Mouse (Mus musculus) ES-Bruce4 (cell line): ENCODE data around the gene Gm28308. TPM values are rescaled to one million over a fixed set of nuclear protein-coding genes. Genes with fewer than 3 reads are reported as not detected.
A peak's percentile ranks its signal among the peaks of the same experiment; 100 is the strongest.

Source experiments
- H3K27ac ChIP-seq: 2 replicates; pipeline ENCODE4 v1.5.1; 2012; ENCODE audit warnings: low read length, inconsistent platforms; ENCODE audit not compliant: insufficient read depth
- H3K27me3 ChIP-seq: 2 replicates; pipeline ENCODE4 v1.6.1; 2012; ENCODE audit warnings: mild to moderate bottlenecking, low read length, inconsistent platforms; ENCODE audit not compliant: control insufficient read depth, poor library complexity, insufficient read depth, severe bottlenecking
- H3K36me3 ChIP-seq: 2 replicates; pipeline ENCODE4 v1.6.1; 2012; ENCODE audit warnings: inconsistent platforms, mild to moderate bottlenecking, low read length, moderate library complexity; ENCODE audit not compliant: control insufficient read depth, poor library complexity, insufficient read depth, severe bottlenecking
- H3K4me1 ChIP-seq: one replicate; pipeline ENCODE4 v1.8.1; 2011; ENCODE audit warnings: low read length; ENCODE audit not compliant: control insufficient read depth, insufficient read depth
- H3K4me3 ChIP-seq: 2 replicates; pipeline ENCODE4 v1.5.1; 2011; ENCODE audit warnings: low read depth, mild to moderate bottlenecking, low read length
- H3K9ac ChIP-seq: 2 replicates; pipeline ENCODE4 v1.6.1; 2012; ENCODE audit warnings: low read depth, mild to moderate bottlenecking, inconsistent platforms; ENCODE audit not compliant: poor library complexity, severe bottlenecking
- H3K9me3 ChIP-seq: replicated peaks from 2 replicates; pipeline ENCODE4 v1.6.1; 2012; ENCODE audit warnings: mild to moderate bottlenecking, low read length, inconsistent platforms; ENCODE audit not compliant: control insufficient read depth, poor library complexity, insufficient read depth, severe bottlenecking
- CTCF ChIP-seq: IDR thresholded peaks from one replicate; pipeline ENCODE4 v1.8.1; 2011; ENCODE audit warnings: low read depth, low read length
- EP300 ChIP-seq: IDR thresholded peaks from 2 replicates; pipeline ENCODE4 v1.6.1; 2011; ENCODE audit warnings: low read depth, low read length; ENCODE audit not compliant: insufficient read depth
- POLR2A ChIP-seq: IDR thresholded peaks from one replicate; pipeline ENCODE4 v1.8.1; 2011; ENCODE audit warnings: low read length; ENCODE audit not compliant: insufficient read depth
- polyA plus RNA-seq: library from polyadenylated mRNA; stranded (reverse); fragments of >200 nt; gene quantifications from 2 replicates; pipeline ENCODE4 v1.2.4, GENCODE M21; 2011; ENCODE audit warnings: low read depth; ENCODE audit not compliant: missing spikeins, insufficient read depth, insufficient read length

Gm28308 gene
- polyA plus RNA-seq, 1 experiment: not detected

DNA sequence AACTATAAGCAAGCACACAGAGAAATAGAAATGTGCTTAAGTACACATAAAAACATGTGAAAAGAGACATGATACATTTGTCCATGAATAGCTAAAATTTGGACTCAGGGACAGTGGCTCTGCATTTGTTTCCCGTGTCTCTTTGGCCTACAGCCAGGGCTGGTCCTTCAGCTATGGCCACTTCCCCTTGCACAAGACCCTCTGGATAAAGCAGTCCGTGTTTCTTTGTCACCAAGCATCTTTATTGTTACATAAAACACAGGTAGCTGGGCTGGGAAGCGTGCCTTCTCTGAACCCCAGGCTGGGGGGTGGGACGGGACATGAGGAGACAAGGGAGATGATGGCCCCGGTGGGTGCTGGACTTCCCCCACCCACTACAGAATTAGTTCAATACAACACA, 1.1 kb upstream of the Gm28308 start:
- H3K9ac ChIP-seq: no peak overlapping the region
- H3K27ac ChIP-seq: no peak overlapping the region
- no peaks in the 10 kb centered on the region for H3K4me1 ChIP-seq
- peaks cover 55% of the 10 kb centered on the region for H3K27me3 ChIP-seq
- no peak overlapping the region for H3K4me3 ChIP-seq
- no peaks in the 10 kb centered on the region for H3K9me3 ChIP-seq
- no peaks in the 10 kb centered on the region for H3K36me3 ChIP-seq
- TF ChIP-seq EP300 (no peak), POLR2A (no peak), CTCF (no peak)

DNA sequence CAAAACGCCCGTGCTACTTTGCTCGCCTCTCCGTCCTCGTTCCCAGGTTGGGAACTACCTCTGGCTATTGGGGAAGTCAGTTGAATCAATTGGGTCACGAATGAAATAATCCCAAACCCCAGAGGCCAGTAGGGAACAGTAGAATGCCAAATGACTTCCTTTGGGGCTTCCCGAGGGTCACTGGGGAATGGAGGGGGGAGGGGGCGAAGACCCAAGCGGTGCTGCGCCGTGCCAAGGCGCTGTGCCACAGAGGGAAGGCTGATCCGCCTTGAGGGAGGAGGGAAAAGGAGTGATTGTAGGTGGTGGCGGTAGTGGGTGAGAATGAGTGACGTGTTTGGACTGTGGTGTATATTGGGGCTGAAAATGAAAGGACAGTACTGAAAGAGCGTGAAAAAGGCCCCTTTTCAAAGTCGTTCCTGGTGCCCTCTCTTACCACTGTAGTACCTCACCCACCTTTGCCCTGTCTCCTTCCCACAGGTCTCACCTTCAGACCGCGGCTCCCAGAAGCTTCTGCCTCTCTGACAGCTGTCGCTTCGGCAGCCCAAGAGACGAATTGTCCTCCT, 502 bp downstream of the Gm28308 start:
- Histone ChIP-seq H3K4me1 (no peaks in the 10 kb centered on the region), H3K36me3 (no peaks in the 10 kb centered on the region), H3K27me3 (peaks cover 46% of the 10 kb centered on the region)

DNA sequence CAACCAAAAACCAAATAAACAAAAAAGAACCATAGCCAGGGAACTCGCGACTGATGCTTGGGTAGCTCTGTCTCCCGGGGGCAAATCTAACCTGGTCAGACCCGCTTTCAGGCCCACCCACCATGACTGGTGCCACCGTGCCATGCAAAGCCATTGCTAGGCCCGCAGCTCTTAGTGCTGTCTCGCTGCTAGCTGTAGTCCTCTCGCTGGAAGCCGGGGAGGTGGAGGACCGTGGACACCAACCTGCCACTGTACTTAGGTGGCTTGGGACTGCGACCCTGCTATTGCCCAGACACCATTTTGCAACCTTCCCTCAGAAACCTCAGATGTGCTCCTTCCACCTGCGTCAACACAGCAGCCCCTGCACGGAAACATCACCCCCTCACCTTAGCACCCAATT, 1.2 kb downstream of the Gm28308 start:
- H3K4me3 ChIP-seq: no peak overlapping the region
- no peaks in the 10 kb centered on the region for H3K4me1 ChIP-seq
- no peak overlapping the region for H3K27ac ChIP-seq

More for the DNA sequence above, 502 bp downstream of the Gm28308 start:
- no peaks in the 10 kb centered on the region for H3K9me3 ChIP-seq
- no peak overlapping the region for H3K9ac ChIP-seq
- TF ChIP-seq EP300: no peak
- TF ChIP-seq CTCF: no peak
- no peak for TF ChIP-seq POLR2A
- no peak overlapping the region for H3K27ac ChIP-seq
- no peak overlapping the region for H3K4me3 ChIP-seq

DNA sequence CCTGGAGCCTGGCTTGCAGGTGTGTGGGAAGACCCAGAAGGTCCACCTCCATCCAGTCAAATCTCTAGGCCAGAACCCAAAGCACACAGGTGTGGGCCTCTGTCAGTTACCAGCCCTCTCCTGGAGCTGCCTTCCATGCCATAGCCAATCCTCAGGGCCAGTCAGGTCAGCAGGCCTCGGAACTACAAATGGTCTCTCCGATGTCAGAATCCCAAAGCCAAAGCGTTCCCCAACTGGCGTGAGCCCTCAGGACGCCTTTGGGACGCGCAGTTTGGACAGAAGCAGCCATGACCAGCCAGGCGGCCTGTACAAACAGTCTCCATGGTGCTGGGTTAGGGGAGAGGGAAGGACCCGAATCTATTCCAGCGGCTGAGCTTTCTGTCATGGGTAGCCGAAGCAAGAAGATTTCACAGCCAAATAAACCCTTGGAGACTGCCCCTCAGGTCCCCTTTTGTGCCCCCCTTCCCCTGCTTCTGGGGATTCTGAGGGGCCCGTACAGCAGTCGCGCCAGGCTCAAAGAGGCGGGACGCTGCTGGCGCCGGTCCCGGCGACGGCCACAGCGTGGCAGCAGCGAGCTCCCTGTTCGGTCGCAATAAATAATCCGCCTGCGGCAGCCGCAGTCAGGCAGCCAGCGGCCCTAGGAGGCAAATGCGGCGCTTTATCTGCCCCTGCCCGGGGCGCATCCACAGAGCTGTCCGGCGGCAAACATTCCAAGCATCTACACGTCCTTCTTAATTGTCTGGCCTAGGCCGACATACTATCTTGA, 1.8 kb downstream of the Gm28308 start:
- peaks cover 41% of the 10 kb centered on the region for H3K27me3 ChIP-seq
- TF ChIP-seq POLR2A (no peak), CTCF (peak; percentile 61)
- no peak overlapping the region for H3K27ac ChIP-seq
- H3K9ac ChIP-seq: no peak overlapping the region
- no peaks in the 10 kb centered on the region for H3K36me3 ChIP-seq
- H3K4me1 ChIP-seq: no peaks in the 10 kb centered on the region
- H3K9me3 ChIP-seq: no peaks in the 10 kb centered on the region
- H3K4me3 ChIP-seq: no peak overlapping the region

More for the DNA sequence above, 1.2 kb downstream of the Gm28308 start:
- H3K36me3 ChIP-seq: no peaks in the 10 kb centered on the region
- TF ChIP-seq POLR2A: no peak
- TF ChIP-seq EP300: no peak
- no peak for TF ChIP-seq CTCF
- H3K9me3 ChIP-seq: no peaks in the 10 kb centered on the region
- no peak overlapping the region for H3K9ac ChIP-seq
- peaks cover 47% of the 10 kb centered on the region for H3K27me3 ChIP-seq

DNA sequence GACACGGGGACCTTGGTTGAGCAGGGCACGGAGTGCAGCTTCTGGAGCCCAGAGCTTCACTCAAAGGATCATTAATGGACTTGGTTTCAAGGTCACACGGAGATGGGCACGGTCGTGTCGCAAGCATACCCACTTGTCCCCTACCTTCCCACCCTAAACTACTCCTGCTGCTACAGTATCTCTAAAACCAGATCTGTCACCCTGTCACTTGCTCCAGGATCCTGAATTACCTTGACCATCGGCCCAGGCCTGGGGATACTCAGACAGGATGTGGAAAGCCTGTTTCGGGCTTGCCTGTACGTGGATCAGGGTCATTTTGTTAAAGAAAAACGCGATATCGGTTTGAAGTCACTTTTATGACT, 3.5 kb downstream of the Gm28308 start:
- TF ChIP-seq EP300: no peak
- no peak for TF ChIP-seq CTCF
- no peak for TF ChIP-seq POLR2A
- Histone ChIP-seq H3K4me3 (no peak overlapping the region), H3K27me3 (peaks cover 37% of the 10 kb centered on the region), H3K9me3 (no peaks in the 10 kb centered on the region), H3K36me3 (no peaks in the 10 kb centered on the region), H3K9ac (no peak overlapping the region), H3K27ac (no peak overlapping the region), H3K4me1 (no peaks in the 10 kb centered on the region)
